Mouse (Mus musculus): ENCODE results near the gene Fkbp10.

The Fkbp10 gene

GRCm38 (mm10) chr11:100414914-100415822, at the start of gene Fkbp10:
Gene Fkbp10, plus strand, starts transcription at chr11:100415697.
- peak; percentile 67 for DNase-seq (ENCODE audit: low read depth, low spot score)

GRCm38 (mm10) chr11:100369145-100369544, 46.4 kb upstream of the Fkbp10 start:
- no peak for DNase-seq (ENCODE audit: low read depth, low spot score)

GRCm38 (mm10) chr11:100369822-100370221, 45.7 kb upstream of the Fkbp10 start:
- no peak for DNase-seq (ENCODE audit: low read depth, low spot score)

GRCm38 (mm10) chr11:100371981-100372558, 43.4 kb upstream of the Fkbp10 start:
- no peak for DNase-seq (ENCODE audit: low read depth, low spot score)

- DNase-seq (ENCODE audit: low read depth, low spot score): peak; percentile 67
Measured at GRCm38 (mm10) chr11:100375127-100375526, 40.4 kb upstream of the Fkbp10 start.

- DNase-seq (ENCODE audit: low read depth, low spot score): peak; percentile 100
Measured at GRCm38 (mm10) chr11:100376005-100376404, 39.5 kb upstream of the Fkbp10 start.

GRCm38 (mm10) chr11:100376746-100377389, 38.6 kb upstream of the Fkbp10 start:
- DNase-seq (ENCODE audit: low read depth, low spot score): peak; percentile 93

GRCm38 (mm10) chr11:100377989-100378388, 37.5 kb upstream of the Fkbp10 start:
- DNase-seq (ENCODE audit: low read depth, low spot score): no peak

GRCm38 (mm10) chr11:100378446-100378845, 37.1 kb upstream of the Fkbp10 start:
- DNase-seq (ENCODE audit: low read depth, low spot score): no peak

- DNase-seq (ENCODE audit: low read depth, low spot score): no peak
Measured at GRCm38 (mm10) chr11:100379311-100379710, 36.2 kb upstream of the Fkbp10 start.

GRCm38 (mm10) chr11:100382682-100383081, 32.8 kb upstream of the Fkbp10 start:
- peak; percentile 57 for DNase-seq (ENCODE audit: low read depth, low spot score)

GRCm38 (mm10) chr11:100385016-100385415, 30.5 kb upstream of the Fkbp10 start:
- peak; percentile 74 for DNase-seq (ENCODE audit: low read depth, low spot score)

- DNase-seq (ENCODE audit: low read depth, low spot score): peak; percentile 96
Measured at GRCm38 (mm10) chr11:100386586-100386985, 28.9 kb upstream of the Fkbp10 start.

GRCm38 (mm10) chr11:100387111-100387510, 28.4 kb upstream of the Fkbp10 start:
- DNase-seq (ENCODE audit: low read depth, low spot score): no peak

GRCm38 (mm10) chr11:100387589-100388375, 27.7 kb upstream of the Fkbp10 start:
- no peak for DNase-seq (ENCODE audit: low read depth, low spot score)

- no peak for DNase-seq (ENCODE audit: low read depth, low spot score)
Measured at GRCm38 (mm10) chr11:100388588-100388987, 26.9 kb upstream of the Fkbp10 start.

GRCm38 (mm10) chr11:100389931-100390445, 25.5 kb upstream of the Fkbp10 start:
- DNase-seq (ENCODE audit: low read depth, low spot score): peak; percentile 84

- peak; percentile 76 for DNase-seq (ENCODE audit: low read depth, low spot score)
Measured at GRCm38 (mm10) chr11:100391081-100391883, 24.2 kb upstream of the Fkbp10 start.

GRCm38 (mm10) chr11:100391884-100392345, 23.6 kb upstream of the Fkbp10 start:
- DNase-seq (ENCODE audit: low read depth, low spot score): peak; percentile 84

GRCm38 (mm10) chr11:100392958-100393357, 22.5 kb upstream of the Fkbp10 start:
- no peak for DNase-seq (ENCODE audit: low read depth, low spot score)

All from R1 (cell line).